Mouse (Mus musculus) midbrain, embryonic 15.5 days (tissue): Measurements from ENCODE around the gene Gfra1. TPM values are rescaled to one million over a fixed set of nuclear protein-coding genes. Genes with fewer than 3 reads are reported as not detected.

ENCODE experiments used
- ATAC-seq: fragments of 200-750 bp; cut with Nextera tagmentation; replicated peaks from 2 replicates; pipeline ENCODE4 v1.8.0; 2017; ENCODE audit warnings: moderate TSS enrichment
- H3K27ac ChIP-seq: fragments of 300-500 bp; sonication (generic); 2 replicates; pipeline ENCODE4 v1.5.1; 2015; ENCODE audit warnings: mild to moderate bottlenecking, inconsistent platforms
- H3K27me3 ChIP-seq: fragments of 300-500 bp; sonication (generic); replicated peaks from 2 replicates; pipeline ENCODE4 v1.6.1; 2015; ENCODE audit warnings: inconsistent platforms
- H3K36me3 ChIP-seq: fragments of 300-500 bp; sonication (generic); replicated peaks from 2 replicates; pipeline ENCODE4 v1.6.1; 2015; ENCODE audit warnings: inconsistent platforms
- H3K4me1 ChIP-seq: fragments of 300-500 bp; sonication (generic); 2 replicates; pipeline ENCODE4 v1.6.1; 2015; ENCODE audit warnings: inconsistent platforms
- H3K4me2 ChIP-seq: fragments of 300-500 bp; sonication (generic); 2 replicates; pipeline ENCODE4 v1.6.1; 2015; ENCODE audit warnings: inconsistent platforms, mild to moderate bottlenecking, moderate library complexity
- H3K4me3 ChIP-seq: fragments of 300-500 bp; sonication (generic); 2 replicates; pipeline ENCODE4 v1.5.1; 2015; ENCODE audit warnings: mild to moderate bottlenecking, inconsistent platforms
- H3K9ac ChIP-seq: fragments of 300-500 bp; sonication (generic); 2 replicates; pipeline ENCODE4 v1.6.1; 2015; ENCODE audit warnings: mild to moderate bottlenecking, inconsistent platforms
- H3K9me3 ChIP-seq: fragments of 300-500 bp; sonication (generic); 2 replicates; pipeline ENCODE4 v1.6.1; 2016; ENCODE audit warnings: inconsistent platforms
- WGBS: fragments of 180-500 bp; shearing (Covaris S2); methylation state at CpG from one replicate; pipeline ENCODE4 v1.1.7; 2015; ENCODE audit warnings: mixed read lengths; 5-methylcytosine and 5-hydroxymethylcytosine counted together
- polyA plus RNA-seq: library from polyadenylated mRNA; unstranded; fragments of >200 nt; fragmentation: Nextera tagmentation; extraction: Ambion mirVana; gene quantifications from 2 replicates; pipeline ENCODE4 v1.2.1, GENCODE M21; 2015

The Gfra1 gene
- polyA plus RNA-seq, 1 experiment from 2014 or later, result 44.0 TPM

- Histone ChIP-seq H3K9ac (no peak overlapping the region), H3K27ac (no peak overlapping the region), H3K4me3 (no peak overlapping the region), H3K4me1 (peaks cover 15% of the 10 kb centered on the region), H3K36me3 (no peaks in the 10 kb centered on the region), H3K4me2 (no peak overlapping the region), H3K9me3 (no peaks in the 10 kb centered on the region), H3K27me3 (no peaks in the 10 kb centered on the region)
- ATAC-seq, result no peak
- 75% methylated on average over 10 of the region's 10 CpGs for WGBS
These were observed 249.1 kb downstream of the Gfra1 start for GRCm38 (mm10) chr19:58206496-58207044.

GRCm38 (mm10) chr19:58205470-58205869, 250.2 kb downstream of the Gfra1 start:
- H3K4me2 ChIP-seq, result no peak overlapping the region
- 79% methylated on average over 7 of the region's 7 CpGs for WGBS

GRCm38 (mm10) chr19:58202627-58203026, 253.1 kb downstream of the Gfra1 start:
- Histone ChIP-seq H3K27ac (0 out of 2 replicates have a peak overlapping the region, but pooled peaks have one; percentile 8), H3K27me3 (no peaks in the 10 kb centered on the region), H3K9me3 (no peaks in the 10 kb centered on the region), H3K4me2 (no peak overlapping the region), H3K36me3 (no peaks in the 10 kb centered on the region), H3K9ac (no peak overlapping the region), H3K4me1 (peaks cover 15% of the 10 kb centered on the region), H3K4me3 (no peak overlapping the region)
- WGBS, result 79% methylated on average over 5 of the region's 5 CpGs
- ATAC-seq, result no peak

More at GRCm38 (mm10) chr19:58205470-58205869, 250.2 kb downstream of the Gfra1 start:
- ATAC-seq, result no peak
- Histone ChIP-seq H3K4me1 (peaks cover 15% of the 10 kb centered on the region), H3K9me3 (no peaks in the 10 kb centered on the region), H3K36me3 (no peaks in the 10 kb centered on the region), H3K9ac (no peak overlapping the region), H3K4me3 (no peak overlapping the region), H3K27me3 (no peaks in the 10 kb centered on the region), H3K27ac (no peak overlapping the region)

- no peaks in the 10 kb centered on the region for H3K27me3 ChIP-seq
- no peak overlapping the region for H3K4me3 ChIP-seq
- peaks cover 15% of the 10 kb centered on the region for H3K4me1 ChIP-seq
- no peak overlapping the region for H3K4me2 ChIP-seq
- H3K9me3 ChIP-seq, result no peaks in the 10 kb centered on the region
- no peaks in the 10 kb centered on the region for H3K36me3 ChIP-seq
- no peak for ATAC-seq
- 71% methylated on average over 5 of the region's 5 CpGs for WGBS
- H3K9ac ChIP-seq, result no peak overlapping the region
- H3K27ac ChIP-seq, result no peak overlapping the region
These were observed 256.0 kb downstream of the Gfra1 start for GRCm38 (mm10) chr19:58199679-58200078.

GRCm38 (mm10) chr19:58193733-58194456, 261.8 kb downstream of the Gfra1 start:
- Histone ChIP-seq H3K4me2 (no peak overlapping the region), H3K9me3 (no peaks in the 10 kb centered on the region), H3K4me3 (no peak overlapping the region), H3K36me3 (no peaks in the 10 kb centered on the region), H3K9ac (no peak overlapping the region), H3K4me1 (no peaks in the 10 kb centered on the region), H3K27me3 (no peaks in the 10 kb centered on the region), H3K27ac (no peak overlapping the region)
- no peak for ATAC-seq
- WGBS, result 82% methylated on average over 7 of the region's 7 CpGs

GRCm38 (mm10) chr19:58190947-58191346, 264.8 kb downstream of the Gfra1 start:
- H3K9me3 ChIP-seq, result no peaks in the 10 kb centered on the region
- no peak for ATAC-seq
- no peak overlapping the region for H3K9ac ChIP-seq
- no peak overlapping the region for H3K27ac ChIP-seq
- no peak overlapping the region for H3K4me3 ChIP-seq
- 86% methylated on average over 2 of the region's 2 CpGs for WGBS
- no peaks in the 10 kb centered on the region for H3K4me1 ChIP-seq
- no peaks in the 10 kb centered on the region for H3K36me3 ChIP-seq
- no peaks in the 10 kb centered on the region for H3K27me3 ChIP-seq
- no peak overlapping the region for H3K4me2 ChIP-seq

GRCm38 (mm10) chr19:58186558-58186957, 269.2 kb downstream of the Gfra1 start:
- no peaks in the 10 kb centered on the region for H3K36me3 ChIP-seq
- H3K4me3 ChIP-seq, result no peak overlapping the region
- H3K27me3 ChIP-seq, result no peaks in the 10 kb centered on the region
- ATAC-seq, result no peak
- no peak overlapping the region for H3K4me2 ChIP-seq
- no peaks in the 10 kb centered on the region for H3K4me1 ChIP-seq
- 63% methylated on average over 4 of the region's 4 CpGs for WGBS
- H3K27ac ChIP-seq, result no peak overlapping the region
- H3K9ac ChIP-seq, result no peak overlapping the region
- no peaks in the 10 kb centered on the region for H3K9me3 ChIP-seq

Other genes starting within 250 kb of the Gfra1 start
- not detected in 2 replicates for gene Ccdc172, start 56.1 kb upstream of the Gfra1 start, polyA plus RNA-seq
- gene Pnlip, start 196.6 kb upstream of the Gfra1 start, polyA plus RNA-seq, result 0.59 TPM in 1 of 2 replicates, not detected in the other